Mouse (Mus musculus) urinary bladder, adult 18-20 months (tissue): Measurements from ENCODE around the gene Ccdc92.

Experiments used
- DNase-seq, 2 experiments: peaks; one replicate each; pipeline ENCODE4 v3.0.0; 2022; ENCODE audit warnings: low spot score in 2 of 2, mixed read lengths in 2 of 2

The Ccdc92 gene

GRCm38 (mm10) chr5:124862013-124862866 lies at the start of gene Ccdc92, which contains the start of gene Zfp664:
TSS of gene Ccdc92 (minus strand) at chr5:124862424.
TSS of gene Zfp664 (plus strand) at chr5:124862691.
- DNase-seq: peak; percentile 89 to 95

DNA sequence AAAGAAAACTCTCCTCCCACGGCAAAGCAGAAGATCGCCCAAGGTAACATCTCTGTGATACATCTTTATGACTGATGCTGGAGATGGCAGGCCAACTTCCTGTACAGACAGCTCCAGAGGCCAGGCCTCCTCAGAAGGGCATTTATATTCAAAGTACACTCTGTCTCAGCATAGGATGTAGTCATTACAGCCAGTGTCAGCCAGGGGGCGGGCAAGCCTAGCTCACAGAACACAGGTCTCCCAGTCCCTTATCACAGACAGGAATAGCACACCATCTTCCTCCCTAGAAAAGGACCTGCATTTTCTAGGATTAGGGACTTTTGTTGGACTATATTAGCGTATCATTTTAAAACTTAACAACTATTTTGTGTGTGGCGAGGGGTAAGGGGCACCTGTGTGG lies 46.6 kb upstream of the Ccdc92 start:
- peak; percentile 50 to 56 for DNase-seq

GRCm38 (mm10) chr5:124906890-124907289 lies 44.7 kb upstream of the Ccdc92 start:
- DNase-seq: no peak

DNA sequence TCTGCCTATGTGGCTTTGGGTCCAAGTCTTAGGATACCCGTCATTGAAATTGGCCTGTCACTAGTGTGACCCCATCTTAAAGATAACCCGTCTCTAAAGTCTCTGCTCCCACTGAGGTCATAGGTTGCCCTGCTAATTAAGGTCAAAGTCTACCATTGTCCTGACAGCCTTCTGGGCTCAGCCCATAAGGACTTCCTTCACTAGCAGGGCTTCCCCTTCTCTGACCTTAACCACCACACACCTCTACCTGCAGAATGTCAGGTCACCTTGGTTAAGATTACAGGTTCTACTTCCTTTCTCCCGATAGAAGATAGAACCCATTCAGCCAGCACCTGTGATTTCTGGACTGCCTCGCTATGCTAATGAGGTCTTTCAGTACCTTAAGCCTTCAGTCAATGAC lies 41.6 kb upstream of the Ccdc92 start:
- no peak for DNase-seq

- no peak for DNase-seq
Measured at GRCm38 (mm10) chr5:124902195-124902594, 40.0 kb upstream of the Ccdc92 start.

DNA sequence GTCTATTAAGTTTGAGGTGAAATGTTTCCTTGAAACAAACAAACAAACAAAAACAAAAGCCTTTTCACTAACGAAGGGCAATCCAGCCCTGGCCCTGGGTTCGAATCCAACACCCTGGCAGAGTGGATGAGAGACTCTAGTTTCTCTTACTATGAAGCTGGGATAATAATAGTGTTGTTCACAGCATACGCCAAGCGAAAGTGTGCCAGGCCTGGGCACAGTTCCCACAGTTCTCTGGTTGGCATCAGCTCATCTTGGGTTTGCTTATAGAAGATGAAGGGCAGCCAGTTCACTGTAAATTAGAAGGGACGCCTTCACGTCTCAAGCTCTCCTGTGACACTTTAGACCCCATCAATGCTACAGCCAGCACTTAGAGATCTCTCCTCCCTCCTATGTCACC lies 39.5 kb upstream of the Ccdc92 start:
- DNase-seq: no peak

DNA sequence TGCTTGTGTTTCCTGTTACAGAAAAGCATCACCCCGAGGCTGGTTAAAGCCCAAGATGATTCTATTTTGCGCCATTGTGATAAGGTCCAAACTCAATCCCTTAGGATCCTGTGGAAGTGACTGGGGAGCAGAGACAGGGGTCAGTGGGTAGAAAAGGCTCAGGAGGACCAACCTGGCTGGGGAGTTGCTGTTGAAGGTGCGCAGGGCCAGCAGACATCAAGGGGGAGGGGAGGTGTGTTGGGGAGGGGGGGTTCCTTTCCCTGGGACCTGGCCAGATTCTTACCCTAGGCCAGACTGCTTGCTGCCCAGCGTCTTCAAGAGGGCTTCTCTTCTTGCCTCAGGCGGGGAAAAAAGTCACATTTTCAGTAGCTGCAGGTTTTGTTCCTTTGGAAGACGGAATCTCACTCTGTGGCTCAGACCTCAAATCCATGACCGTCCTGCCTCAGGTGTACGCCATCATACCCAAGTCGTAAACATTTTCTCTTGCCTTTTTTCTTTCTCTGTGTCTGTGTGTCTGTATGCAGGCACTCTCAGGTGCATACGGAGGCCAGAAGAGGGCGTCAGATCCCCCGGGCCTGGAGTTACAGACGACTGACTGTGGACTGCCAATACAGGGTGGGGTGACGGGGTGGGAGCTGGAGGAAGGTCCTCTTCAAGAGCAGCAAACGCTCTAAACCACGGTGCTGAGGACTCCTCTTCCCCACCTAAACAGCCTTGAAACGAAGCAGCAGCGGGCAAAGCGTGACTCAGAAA lies 38.7 kb upstream of the Ccdc92 start:
- DNase-seq: no peak

DNA sequence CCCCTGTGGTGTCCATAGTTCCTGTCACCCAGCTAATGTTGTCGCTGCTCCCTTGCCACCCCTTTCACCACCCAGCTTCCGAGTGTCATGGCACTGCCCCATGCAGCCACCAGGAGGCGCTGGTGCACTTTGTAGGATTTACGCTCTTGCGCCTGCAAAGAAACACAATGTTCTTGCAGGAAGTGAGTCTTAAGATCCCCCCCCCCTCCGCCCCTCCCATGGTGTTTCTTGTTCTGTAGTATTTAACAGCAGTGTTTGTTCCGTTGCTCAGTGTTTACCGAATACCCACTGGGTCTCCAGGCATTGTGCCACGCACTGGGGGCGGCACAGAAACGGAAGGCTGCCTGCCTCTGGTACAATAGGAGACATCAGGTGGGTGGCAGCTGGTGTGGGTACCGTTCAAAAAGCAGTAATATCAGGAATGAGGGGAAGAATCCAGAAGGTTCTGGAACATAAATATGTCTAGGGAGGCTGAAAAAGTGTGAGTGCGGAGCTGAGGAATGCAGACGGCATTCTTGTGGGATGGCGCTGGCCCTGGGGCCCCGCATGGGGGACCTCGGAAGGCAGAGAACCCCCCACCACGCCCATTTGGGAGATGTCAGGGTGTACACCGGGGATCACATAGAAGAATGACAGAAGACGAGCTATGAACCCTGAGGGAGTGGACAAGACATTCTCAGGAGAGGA lies 37.9 kb upstream of the Ccdc92 start:
- peak; percentile 66 to 79 for DNase-seq

DNA sequence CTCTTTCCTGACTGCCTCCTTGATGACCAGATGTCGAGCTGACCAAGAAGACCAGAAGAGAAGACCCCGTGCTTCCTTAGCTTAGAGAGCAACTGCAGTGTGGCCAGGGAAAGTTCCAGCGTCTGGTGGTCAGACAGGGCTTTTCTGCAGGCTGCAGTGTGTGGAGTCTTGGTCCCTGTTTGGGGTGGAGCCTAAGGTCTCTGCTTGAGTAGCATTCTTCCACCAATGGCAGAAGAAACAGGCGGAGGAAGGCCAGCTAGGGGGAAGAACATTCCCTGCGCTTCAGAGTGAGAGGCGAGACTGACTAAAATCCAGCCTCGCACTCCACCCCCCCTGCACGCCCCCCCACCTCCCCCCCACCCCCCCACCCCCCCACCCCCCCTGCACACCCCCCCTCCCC lies 33.9 kb upstream of the Ccdc92 start:
- DNase-seq: no peak

DNA sequence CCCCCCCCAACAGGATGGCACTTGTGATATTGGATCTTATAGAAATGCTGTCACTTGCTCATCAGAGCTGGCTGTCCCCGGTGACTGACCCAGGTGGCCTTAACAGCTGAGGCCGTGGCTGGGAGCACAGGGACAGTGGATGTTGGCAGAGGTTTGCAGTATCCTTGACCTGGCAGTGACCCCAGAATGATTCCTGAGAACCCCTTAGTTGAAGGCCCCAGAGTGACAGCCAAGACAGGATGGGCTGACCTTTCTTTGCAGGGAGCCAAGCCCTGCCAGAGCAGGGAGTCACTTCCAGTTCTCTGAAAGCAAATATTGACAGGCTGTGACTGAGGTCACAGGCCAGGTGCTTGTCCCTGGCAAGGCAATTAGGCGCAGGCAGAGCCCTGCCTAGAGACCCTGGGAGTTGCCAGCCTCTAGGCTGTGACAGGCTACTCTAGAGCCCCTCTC lies 29.7 kb upstream of the Ccdc92 start:
- no peak for DNase-seq

DNA sequence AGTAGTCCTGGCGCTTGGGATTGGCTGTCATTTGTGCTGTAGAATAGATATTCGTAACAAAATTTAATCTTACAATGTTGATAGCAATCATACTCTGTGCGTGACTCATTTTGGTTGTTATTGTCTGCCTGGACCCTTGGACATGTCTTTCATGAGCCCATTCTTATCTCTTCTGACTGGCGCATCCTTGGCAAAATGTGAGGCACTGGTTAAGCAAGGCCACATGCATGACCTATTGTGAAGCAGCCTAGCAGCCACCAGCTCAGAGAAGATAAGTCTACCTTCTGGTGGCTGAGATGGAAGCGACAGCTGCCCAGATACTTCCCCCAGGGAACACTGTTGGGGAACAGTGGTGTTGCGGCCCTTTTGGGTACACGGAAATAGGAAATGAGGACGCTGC lies 26.4 kb upstream of the Ccdc92 start:
- no peak for DNase-seq

DNA sequence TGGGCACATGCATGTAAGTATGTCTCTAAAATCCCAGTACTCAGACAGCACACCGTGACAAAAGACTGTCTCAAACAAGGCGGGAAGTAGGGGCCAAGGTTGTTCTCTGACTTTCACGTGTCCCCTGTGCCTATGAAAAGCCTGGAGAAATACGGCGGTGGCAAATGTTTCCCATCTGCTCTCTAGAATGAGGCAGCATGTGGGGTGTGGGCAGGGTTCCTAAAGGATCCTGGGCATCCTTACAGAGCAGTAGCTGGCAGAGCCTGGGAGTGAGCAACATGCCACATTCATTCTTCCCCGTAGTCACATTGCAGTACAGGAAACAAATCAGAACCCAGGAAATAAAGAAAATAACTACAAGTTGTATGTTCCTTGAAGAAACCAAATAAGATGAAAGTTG lies 21.7 kb upstream of the Ccdc92 start:
- DNase-seq: no peak

DNA sequence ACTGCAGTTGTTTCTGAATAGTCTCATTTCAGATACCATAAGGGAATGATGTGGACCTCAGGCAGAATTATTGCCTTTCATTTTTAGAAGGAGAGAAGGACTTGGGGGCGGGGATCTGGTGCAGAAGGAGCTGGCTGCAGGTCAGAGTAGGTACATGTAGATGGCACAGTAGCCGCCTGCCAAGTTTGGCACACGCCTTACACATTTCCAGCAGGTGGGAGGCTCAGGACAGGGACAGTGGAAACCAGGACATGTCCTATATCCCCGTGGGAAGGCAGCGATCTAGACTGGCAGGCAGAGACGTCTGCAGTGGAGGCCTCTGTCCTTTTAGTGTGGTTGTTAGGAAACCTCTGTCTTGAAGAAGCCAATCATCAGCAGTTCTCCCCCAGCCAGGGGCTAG lies 17.6 kb upstream of the Ccdc92 start:
- DNase-seq: no peak

- no peak for DNase-seq
Measured at GRCm38 (mm10) chr5:124879251-124879650, 17.0 kb upstream of the Ccdc92 start.

DNA sequence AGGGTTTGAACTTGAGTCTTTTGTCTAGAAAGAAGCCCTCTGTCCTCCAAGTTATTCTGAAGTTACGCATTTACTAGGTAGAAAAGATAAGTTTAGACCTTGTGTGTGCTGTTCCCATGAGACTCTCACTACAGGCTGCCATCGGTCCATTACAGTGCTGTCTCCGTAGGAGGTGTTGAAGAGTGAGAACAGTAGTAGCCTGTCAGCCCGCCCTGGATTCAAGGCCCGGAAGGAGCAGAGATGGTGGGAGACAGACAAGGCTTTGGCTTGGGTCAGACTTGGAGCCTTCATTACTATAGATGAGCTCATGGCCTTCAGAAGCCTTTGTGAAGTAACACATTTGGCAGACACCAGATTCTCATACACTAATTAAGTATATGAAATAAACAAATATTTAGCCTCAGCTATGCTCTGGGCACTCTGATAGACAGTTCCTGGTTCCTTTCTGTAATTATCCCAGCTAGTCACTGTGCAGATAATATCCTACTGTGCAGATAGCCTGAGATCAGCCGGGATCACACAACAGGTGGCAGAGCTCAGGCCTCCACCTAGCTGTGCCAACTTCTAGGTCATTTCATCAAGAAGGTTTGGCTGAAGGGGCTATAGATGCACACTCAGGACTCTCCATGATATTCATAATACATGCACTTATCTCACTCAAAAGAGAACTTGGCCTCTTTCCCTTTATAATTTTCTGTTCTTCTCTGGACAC lies 11.8 kb upstream of the Ccdc92 start:
- no peak for DNase-seq

- no peak for DNase-seq
Measured at GRCm38 (mm10) chr5:124873096-124873495, 10.9 kb upstream of the Ccdc92 start.

GRCm38 (mm10) chr5:124872033-124872432 lies 9.8 kb upstream of the Ccdc92 start:
- DNase-seq: peak in 1 of 2 experiments; percentile 22

GRCm38 (mm10) chr5:124868981-124869380 lies 6.8 kb upstream of the Ccdc92 start:
- peak; percentile 24 to 35 for DNase-seq

GRCm38 (mm10) chr5:124862871-124863741 lies 882 bp upstream of the Ccdc92 start:
- DNase-seq: peak; percentile 23 to 71

DNA sequence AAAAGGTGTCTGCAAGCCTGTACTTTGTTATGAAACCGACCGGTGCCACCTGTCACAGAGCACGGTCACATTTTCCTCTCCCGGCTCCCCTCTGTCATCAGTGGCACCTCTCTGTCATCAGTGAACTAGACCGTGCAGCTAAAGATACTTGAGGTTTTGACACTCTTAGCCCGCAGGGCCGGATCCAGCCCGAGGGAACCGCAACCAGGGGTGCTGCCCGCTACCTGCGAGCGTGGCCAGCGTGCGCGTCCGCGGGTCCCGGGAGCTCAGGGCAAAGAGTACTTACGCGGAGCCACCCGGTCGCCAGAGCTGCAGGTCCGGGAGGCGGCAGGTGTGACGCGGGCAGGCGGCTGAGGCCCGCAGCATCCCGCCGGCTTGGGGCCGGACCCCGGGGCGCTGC lies 761 bp downstream of the Ccdc92 start:
- DNase-seq: peak in 1 of 2 experiments; percentile 46

DNA sequence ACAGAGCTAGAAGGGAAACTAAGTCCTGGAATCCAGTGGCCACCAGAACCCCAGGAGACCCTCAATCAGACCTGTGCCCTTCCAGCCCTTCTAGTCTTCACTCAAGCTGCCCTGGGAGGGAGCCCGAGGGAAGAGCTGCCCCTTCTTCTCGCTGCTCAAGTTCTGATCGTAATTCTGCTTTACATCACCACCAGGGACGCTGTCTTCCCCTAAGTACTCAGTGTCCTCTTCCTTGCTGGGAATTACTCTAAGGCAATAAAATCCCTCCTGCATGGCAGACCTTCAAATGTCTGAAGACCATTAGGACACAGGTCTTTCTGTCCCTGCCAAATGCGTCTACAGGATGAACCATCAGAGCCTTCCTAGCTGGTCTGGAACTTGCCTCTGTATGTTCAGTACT lies 2.2 kb downstream of the Ccdc92 start:
- no peak for DNase-seq
